ENCODE assay signal across 8 mouse cellular contexts in the genomic region with DNA sequence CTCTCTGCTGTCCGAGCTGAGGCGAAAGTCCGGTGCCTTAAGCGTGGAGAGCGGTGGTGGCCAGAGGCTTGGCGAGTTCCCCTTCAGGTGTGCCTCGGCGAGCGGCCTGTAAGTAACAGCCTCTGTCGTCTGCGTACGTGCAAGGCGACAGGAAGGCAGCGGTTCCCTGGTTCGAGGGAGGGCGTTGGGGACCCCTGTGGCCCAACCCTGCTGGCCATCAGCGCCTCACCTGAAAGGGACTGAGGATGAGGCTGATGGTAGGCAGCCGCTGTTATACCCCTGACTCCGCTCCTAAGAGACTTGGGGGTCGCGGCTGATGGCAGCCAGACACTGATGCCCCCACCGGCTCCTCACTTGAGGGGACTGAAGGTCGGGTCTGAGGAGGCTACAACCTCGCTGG. TPM values are rescaled to one million over a fixed set of nuclear protein-coding genes. Genes with fewer than 3 reads are reported as not detected.
DNase-seq lines count a peak whose midpoint lies in the region; ATAC-seq and TF ChIP-seq lines count a peak whose summit lies in the region.
"Not testable (repeated sequence)": the region's sequence is repeated elsewhere in the genome, so short reads cannot be mapped to it uniquely, and the experiment has no call there.

No protein-coding gene starts in this region.

- TF ChIP-seq POLR2A in MEL (IDR thresholded peaks at IDR 0.05; ENCODE audit: control insufficient read depth in 1 of 2, insufficient read depth in 1 of 2, low read depth in 1 of 2, low read length in 2 of 2, poor library complexity in 1 of 2) = not testable (repeated sequence)

- not testable (repeated sequence) for TF ChIP-seq RAD21 in MEL (IDR thresholded peaks at IDR 0.05; ENCODE audit: low read depth, low read length)

- ATAC-seq in forebrain, postnatal 0 days = peak; percentile 65
- not testable (repeated sequence) for ATAC-seq in hindbrain, embryonic 12.5 days (ENCODE audit: low FRiP score)

- peak overlapping the region; percentile 49 for H3K9ac ChIP-seq in MEL (ENCODE audit: control insufficient read depth, low read depth, low read length, poor library complexity, severe bottlenecking)
- peak overlapping the region; percentile 65 for H3K9ac ChIP-seq in forebrain, postnatal 0 days
- peak overlapping the region; percentile 69 for H3K9ac ChIP-seq in hindbrain, embryonic 12.5 days

- peak overlapping the region; percentile 72 for H3K4me2 ChIP-seq in forebrain, postnatal 0 days (ENCODE audit: low read depth)
- peak overlapping the region; percentile 67 for H3K4me2 ChIP-seq in hindbrain, embryonic 12.5 days (replicated peaks)

- H3K79me2 ChIP-seq in MEL (ENCODE audit: control insufficient read depth, insufficient read depth, low read length, poor library complexity) = not testable (repeated sequence)

- H3K4me3 ChIP-seq in MEL (ENCODE audit: control insufficient read depth in 1 of 2, insufficient read depth in 1 of 2, low read depth in 2 of 2, low read length in 2 of 2) = peak overlapping the region; percentile 59 to 69
- H3K4me3 ChIP-seq in forebrain, postnatal 0 days (ENCODE audit: low read depth, low read length) = peak overlapping the region; percentile 50
- H3K4me3 ChIP-seq in hindbrain, embryonic 12.5 days = peak overlapping the region; percentile 53

- H3K9me3 ChIP-seq in MEL (replicated peaks; ENCODE audit: insufficient read depth, low read length); forebrain, postnatal 0 days (ENCODE audit: low read length); hindbrain, embryonic 12.5 days (replicated peaks): not testable (repeated sequence)

- not testable (repeated sequence) for H3K4me1 ChIP-seq in MEL (ENCODE audit: control insufficient read depth in 1 of 2, insufficient read depth in 2 of 2, low read length in 2 of 2); forebrain, postnatal 0 days (ENCODE audit: insufficient read depth); hindbrain, embryonic 12.5 days

- not testable (repeated sequence) for H3K27ac ChIP-seq in MEL (ENCODE audit: control insufficient read depth, low read depth, low read length)
- H3K27ac ChIP-seq in forebrain, postnatal 0 days (ENCODE audit: low read depth, low read length) = peak overlapping the region; percentile 50; the same call in 1 of the 2 replicates
- peak overlapping the region; percentile 52; the same call in 1 of the 2 replicates for H3K27ac ChIP-seq in hindbrain, embryonic 12.5 days

- H3K36me3 ChIP-seq in MEL (ENCODE audit: control insufficient read depth in 1 of 2, insufficient read depth in 2 of 2, low read length in 2 of 2); forebrain, postnatal 0 days (ENCODE audit: insufficient read depth); hindbrain, embryonic 12.5 days: not testable (repeated sequence)

- not testable (repeated sequence) for TF ChIP-seq EP300 in MEL (IDR thresholded peaks at IDR 0.05; ENCODE audit: low read depth in 1 of 2, low read length in 2 of 2)

- H3K27me3 ChIP-seq in MEL (ENCODE audit: control insufficient read depth in 1 of 2, insufficient read depth in 2 of 2, low read length in 2 of 2); forebrain, postnatal 0 days (ENCODE audit: insufficient read depth, low read length); hindbrain, embryonic 12.5 days: not testable (repeated sequence)

- peak; percentile 56 for DNase-seq in MEL (ENCODE audit: low read depth, low spot score)
- peak; percentile 64 to 66 for DNase-seq in cerebellum, postnatal 10 days
- peak; percentile 55 for DNase-seq in forebrain, postnatal 0 days
- peak; percentile 36 to 43 for DNase-seq in layer of hippocampus, postnatal 10 days (ENCODE audit: low spot score in 2 of 2)
- DNase-seq in lung, postnatal 36 days = peak; percentile 11
- DNase-seq in right cerebral cortex, adult 18-20 months = peak; percentile 11
- peak; percentile 61 for DNase-seq in thymus, postnatal 14 days

- WGBS in forebrain, postnatal 0 days = 2% methylated on average over 19 of the region's 24 CpGs
- WGBS in hindbrain, embryonic 12.5 days = 1% methylated on average over 23 of the region's 24 CpGs

- TF ChIP-seq CTCF in MEL (IDR thresholded peaks at IDR 0.05 in 2 of 3, conservative IDR thresholded peaks at IDR 0.05 in 1 of 3; ENCODE audit: control insufficient read depth in 1 of 3, insufficient read depth in 1 of 3, low read depth in 2 of 3, low read length in 3 of 3, poor library complexity in 1 of 3, severe bottlenecking in 1 of 3); forebrain, postnatal 0 days (IDR thresholded peaks at IDR 0.05; ENCODE audit: low read depth): not testable (repeated sequence)

RNA-seq across cellular contexts. Expression of a gene that starts 8.0 kb away (rescaled TPM):
- total RNA-seq in MEL (2012; rRNA removed) = not detected in 2 replicates
- polyA plus RNA-seq in MEL (2012; ENCODE audit: insufficient read depth in 1 of 2, insufficient read length in 2 of 2, low read depth in 1 of 2, low replicate concordance in 2 of 2, missing spikeins in 1 of 2) = not detected
- total RNA-seq in forebrain, postnatal 0 days (2014; rRNA removed) = 0.52 TPM in 1 of 2 replicates, not detected in the other
- 0.10 and 0.17 TPM in 2 replicates for polyA plus RNA-seq in forebrain, postnatal 0 days (2015; fragmentation: Nextera tagmentation; extraction: Ambion mirVana)
- 0.31 and 0.43 TPM in 2 replicates for polyA plus RNA-seq in hindbrain, embryonic 12.5 days (2016; fragmentation: Nextera tagmentation; extraction: Ambion mirVana)
- under 1 TPM; 0.25 to 0.31 TPM for total RNA-seq in layer of hippocampus, postnatal 10 days (2021)

RNA-seq across cellular contexts. Expression of a gene that starts 47.6 kb away (rescaled TPM):
- 1.3 and 2.9 TPM in 2 replicates for total RNA-seq in MEL (2012; rRNA removed)
- 1 to 10 TPM in 1 of 2 experiments, not detected in 1; 3.6 TPM for polyA plus RNA-seq in MEL (2012; ENCODE audit: insufficient read depth in 1 of 2, insufficient read length in 2 of 2, low read depth in 1 of 2, low replicate concordance in 2 of 2, missing spikeins in 1 of 2)
- 11.0 and 11.5 TPM in 2 replicates for total RNA-seq in forebrain, postnatal 0 days (2014; rRNA removed)
- 2.2 and 4.4 TPM in 2 replicates for polyA plus RNA-seq in forebrain, postnatal 0 days (2015; fragmentation: Nextera tagmentation; extraction: Ambion mirVana)
- 11.7 and 12.9 TPM in 2 replicates for polyA plus RNA-seq in hindbrain, embryonic 12.5 days (2016; fragmentation: Nextera tagmentation; extraction: Ambion mirVana)
- total RNA-seq in layer of hippocampus, postnatal 10 days (2021) = 10 to 100 TPM; 10.0 to 14.5 TPM

RNA-seq across cellular contexts. Expression of a gene that starts 47.6 kb away (rescaled TPM):
- 3.2 and 4.0 TPM in 2 replicates for total RNA-seq in MEL (2012; rRNA removed)
- 1 to 10 TPM in 1 of 2 experiments, not detected in 1; 6.4 TPM for polyA plus RNA-seq in MEL (2012; ENCODE audit: insufficient read depth in 1 of 2, insufficient read length in 2 of 2, low read depth in 1 of 2, low replicate concordance in 2 of 2, missing spikeins in 1 of 2)
- 19.6 and 21.6 TPM in 2 replicates for total RNA-seq in forebrain, postnatal 0 days (2014; rRNA removed)
- 14.0 TPM in 2 replicates for polyA plus RNA-seq in forebrain, postnatal 0 days (2015; fragmentation: Nextera tagmentation; extraction: Ambion mirVana)
- polyA plus RNA-seq in hindbrain, embryonic 12.5 days (2016; fragmentation: Nextera tagmentation; extraction: Ambion mirVana) = 10.3 and 10.4 TPM in 2 replicates
- total RNA-seq in layer of hippocampus, postnatal 10 days (2021) = 10 to 100 TPM; 18.8 to 20.7 TPM

RNA-seq across cellular contexts. Expression of a gene that starts 55.3 kb away (rescaled TPM):
- total RNA-seq in MEL (2012; rRNA removed) = 30.1 and 30.4 TPM in 2 replicates
- 10 to 100 TPM in 1 of 2 experiments, not detected in 1; 33.3 TPM for polyA plus RNA-seq in MEL (2012; ENCODE audit: insufficient read depth in 1 of 2, insufficient read length in 2 of 2, low read depth in 1 of 2, low replicate concordance in 2 of 2, missing spikeins in 1 of 2)
- total RNA-seq in forebrain, postnatal 0 days (2014; rRNA removed) = 11.0 and 11.5 TPM in 2 replicates
- polyA plus RNA-seq in forebrain, postnatal 0 days (2015; fragmentation: Nextera tagmentation; extraction: Ambion mirVana) = 2.0 and 2.9 TPM in 2 replicates
- 4.0 and 4.2 TPM in 2 replicates for polyA plus RNA-seq in hindbrain, embryonic 12.5 days (2016; fragmentation: Nextera tagmentation; extraction: Ambion mirVana)
- total RNA-seq in layer of hippocampus, postnatal 10 days (2021) = 10 to 100 TPM; 21.8 to 22.3 TPM

Comparison
In these comparisons a context has a peak if more than half of its experiments do, and no peak if none do; other contexts are left out.
1. DNase-seq: peak in every context shown above with its lines; median percentile 65 in cerebellum, postnatal 10 days; 61 in thymus, postnatal 14 days; 56 in MEL; 55 in forebrain, postnatal 0 days; 40 in layer of hippocampus, postnatal 10 days; 11 in lung, postnatal 36 days; 11 in right cerebral cortex, adult 18-20 months.